Mouse (Mus musculus) urinary bladder, adult 2 months (tissue): Measurements from ENCODE around the gene Lemd2. TPM values are rescaled to one million over a fixed set of nuclear protein-coding genes. Genes with fewer than 3 reads are reported as not detected.
"Not testable (repeated sequence)": the region's sequence is repeated elsewhere in the genome, so short reads cannot be mapped to it uniquely, and the experiment has no call there.

Source experiments
- DNase-seq: peaks from one replicate; pipeline ENCODE4 v3.0.0; 2022; ENCODE audit warnings: low spot score
- polyA plus RNA-seq: library from polyadenylated mRNA; depleted of rRNA; stranded (reverse); fragments of >200 nt; gene quantifications from 2 replicates; pipeline ENCODE4 v1.2.3, GENCODE M21; 2012; rRNA removed

Gene Lemd2
- polyA plus RNA-seq, result 58.8 and 65.6 TPM in 2 replicates

- peak; percentile 98 for DNase-seq
Measured at GRCm38 (mm10) chr17:27204075-27204909, at the start of gene Lemd2. Lemd2 (minus strand) TSS chr17:27204469.

- no peak for DNase-seq
Measured at GRCm38 (mm10) chr17:27251150-27251549, 46.9 kb upstream of the Lemd2 start.

GRCm38 (mm10) chr17:27250461-27250860 is 46.2 kb upstream of the Lemd2 start:
- DNase-seq, result no peak

GRCm38 (mm10) chr17:27249073-27249472 is 44.8 kb upstream of the Lemd2 start:
- no peak for DNase-seq

DNA sequence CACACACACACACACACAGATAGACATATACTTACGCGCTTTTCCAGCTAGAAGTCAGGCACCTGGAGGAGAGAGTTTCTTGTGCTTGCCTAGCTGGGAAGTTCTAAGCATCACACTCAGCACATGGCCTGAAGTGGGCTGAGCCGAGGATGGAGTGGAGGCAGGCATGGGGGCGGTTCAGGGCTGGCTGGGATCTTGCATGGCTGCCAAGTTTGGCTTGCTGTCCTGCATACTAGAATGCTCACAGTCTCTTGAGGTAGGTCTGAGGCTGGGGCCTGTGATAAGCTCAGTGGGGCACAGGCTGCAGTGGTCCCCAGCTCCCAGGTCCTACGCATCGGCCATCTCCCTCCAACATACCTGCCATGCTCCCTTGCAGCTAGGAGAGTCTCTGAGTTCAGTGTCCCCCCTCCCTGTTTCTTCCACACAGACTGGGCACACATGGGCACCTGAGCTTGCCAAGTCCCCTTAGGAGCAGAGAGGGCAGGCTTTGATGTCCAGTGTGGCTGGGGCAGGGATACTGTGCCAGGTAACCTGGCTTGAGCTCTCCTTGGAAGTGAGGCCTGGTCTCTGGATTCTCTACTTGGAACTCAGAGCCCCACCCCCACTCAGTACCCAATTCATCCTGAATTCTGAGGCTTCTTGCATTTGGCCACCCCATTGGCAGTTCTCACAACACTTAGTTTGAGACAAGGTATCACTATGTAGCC is 43.6 kb upstream of the Lemd2 start:
- DNase-seq, result no peak

- no peak for DNase-seq
Measured at GRCm38 (mm10) chr17:27245851-27246381, 41.6 kb upstream of the Lemd2 start.

- no peak for DNase-seq
Measured at GRCm38 (mm10) chr17:27244912-27245311, 40.6 kb upstream of the Lemd2 start.

DNA sequence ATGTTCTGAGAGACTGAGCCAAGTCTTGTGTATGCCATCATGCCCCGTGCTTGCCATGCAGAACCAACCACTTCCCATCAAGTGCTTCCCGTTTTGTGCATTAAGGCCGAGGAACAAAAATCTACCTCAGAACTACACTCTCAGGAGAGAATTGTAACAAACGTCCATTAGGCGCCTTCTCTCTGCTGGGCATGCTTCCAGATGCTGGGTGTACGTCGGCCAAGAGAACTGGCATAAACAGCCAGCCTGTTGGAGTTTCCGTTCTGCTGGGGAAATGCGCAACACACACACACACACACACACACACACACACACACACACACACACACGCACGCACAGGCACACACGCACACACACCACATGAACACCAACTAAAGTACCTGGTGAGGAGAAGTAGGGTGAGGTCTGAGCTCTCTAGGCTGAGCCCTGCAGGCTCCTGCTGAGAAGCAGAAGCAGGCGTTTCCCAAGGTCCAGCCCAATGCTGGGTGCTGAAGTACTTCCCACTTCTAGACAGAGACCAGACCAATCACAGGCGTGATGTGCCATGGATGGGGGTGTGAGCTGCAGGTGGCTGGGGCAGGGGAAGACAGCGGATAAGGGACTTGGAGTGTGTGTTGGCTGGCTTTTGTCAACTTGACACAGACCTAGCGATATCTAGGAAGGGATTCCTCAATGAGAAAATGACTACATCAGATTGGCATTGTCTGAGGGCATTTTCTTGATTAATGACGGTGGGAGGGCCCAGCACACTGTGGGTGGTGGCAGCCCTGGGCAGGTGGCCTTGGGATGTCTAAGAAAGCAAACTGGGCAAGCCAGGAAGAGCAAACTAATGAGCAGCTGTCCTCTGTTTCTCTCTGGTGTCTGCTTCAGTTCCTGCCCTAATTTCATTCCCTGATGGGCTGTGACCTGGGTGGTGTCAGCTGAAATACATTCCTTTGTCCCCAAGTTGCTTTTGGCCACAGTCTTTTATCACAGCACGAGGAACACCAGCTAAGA is 38.2 kb upstream of the Lemd2 start:
- no peak for DNase-seq

DNA sequence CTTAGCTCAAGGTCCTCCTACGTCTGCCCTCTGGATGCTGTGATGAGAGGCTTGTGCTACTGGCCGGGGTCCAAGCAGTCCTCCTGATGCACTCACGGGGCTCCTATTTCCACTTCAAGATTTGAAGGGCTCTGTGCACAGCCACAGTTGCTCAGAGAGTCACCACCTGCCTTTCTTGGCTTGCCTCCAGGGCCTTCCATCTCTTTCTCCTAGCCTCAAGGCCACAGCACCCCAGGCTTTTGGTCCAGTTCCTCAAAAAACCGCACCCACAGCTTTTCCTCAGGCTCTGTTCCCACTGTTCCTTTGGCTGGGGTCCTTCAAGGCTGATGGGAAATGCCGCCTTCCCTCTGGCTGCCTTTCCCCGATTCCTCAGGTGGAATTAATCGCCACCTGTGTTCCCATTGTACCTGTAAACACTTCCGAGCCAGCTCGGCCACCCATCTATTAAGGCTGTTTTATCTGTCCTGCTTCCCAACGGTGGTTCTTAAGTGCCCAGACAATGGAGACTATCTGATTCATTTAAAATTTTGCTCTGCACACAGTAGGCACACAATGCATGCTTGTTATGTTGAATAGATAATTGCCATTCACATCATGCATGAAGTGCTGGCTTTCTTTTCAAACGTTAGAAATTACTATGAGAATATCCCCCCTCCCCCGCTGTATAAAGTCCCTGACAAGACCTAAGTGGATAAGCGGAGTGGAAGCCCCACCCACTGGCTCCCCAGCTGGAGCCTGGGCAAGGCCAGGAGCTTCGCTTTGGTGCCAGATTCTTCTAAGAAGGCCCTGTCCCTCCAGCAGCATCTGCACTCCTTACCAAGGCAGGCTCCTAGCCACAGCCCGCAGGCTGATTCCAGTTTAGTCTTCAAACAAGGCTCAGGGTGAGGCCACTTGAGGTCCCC is 36.5 kb upstream of the Lemd2 start:
- DNase-seq, result no peak

DNA sequence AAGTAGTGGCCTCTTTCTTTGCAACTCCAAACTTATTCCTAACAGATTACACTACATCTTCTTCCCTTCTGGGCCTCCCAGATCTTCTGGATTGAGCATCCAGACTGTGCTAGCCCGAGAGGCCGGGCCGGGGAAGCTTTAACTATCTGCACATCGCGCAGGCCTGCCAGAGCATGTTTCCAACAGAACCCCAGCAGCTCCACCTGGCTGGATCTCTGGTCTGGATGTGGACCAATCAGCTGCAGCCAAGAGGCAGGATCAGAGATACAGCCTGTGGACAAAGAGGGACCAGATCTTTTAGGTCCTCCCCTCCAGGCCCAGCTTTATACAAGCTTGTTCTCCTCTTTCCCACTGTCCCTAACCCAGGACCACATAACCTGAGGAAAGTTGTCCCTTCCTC is 35.7 kb upstream of the Lemd2 start:
- no peak for DNase-seq

DNA sequence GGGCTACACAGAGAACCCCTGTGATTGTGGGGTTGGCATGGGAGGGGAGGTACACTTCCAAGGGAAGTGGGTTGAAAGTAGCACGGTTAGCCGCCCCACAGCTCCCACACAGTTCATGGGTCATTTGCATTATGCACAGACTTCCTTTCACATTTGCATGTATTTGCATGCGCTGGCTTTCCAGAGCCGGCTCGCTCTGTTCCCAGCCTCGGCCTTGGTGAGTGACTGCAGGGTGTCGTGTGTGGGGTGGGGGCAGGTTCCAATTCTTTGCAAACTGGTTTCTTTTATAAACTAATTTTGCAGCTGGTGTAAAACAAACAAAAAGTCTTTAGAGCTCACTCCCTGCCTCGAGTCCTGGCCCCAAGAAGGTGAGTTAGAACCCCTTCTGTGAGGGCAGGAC is 34.4 kb upstream of the Lemd2 start:
- DNase-seq, result no peak

DNA sequence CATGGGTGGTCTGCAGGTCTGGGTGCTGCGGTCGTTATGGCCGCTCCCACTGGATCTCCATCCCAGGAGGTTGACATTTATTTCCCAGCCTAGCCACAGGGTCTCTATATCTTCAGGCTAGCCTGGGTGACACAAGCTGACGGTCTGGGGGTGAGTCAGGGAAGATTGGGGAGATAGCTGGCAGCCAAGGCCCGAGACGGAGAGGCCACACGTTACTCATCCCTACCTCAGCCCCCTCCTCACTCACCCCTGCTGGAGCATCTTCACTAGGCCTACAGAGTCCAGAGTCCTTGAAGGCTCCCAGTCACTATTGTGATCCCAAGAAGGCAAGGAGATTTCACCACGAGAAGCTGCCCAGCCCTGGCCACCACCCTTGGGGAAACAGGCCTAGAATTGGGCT is 33.5 kb upstream of the Lemd2 start:
- no peak for DNase-seq

GRCm38 (mm10) chr17:27233298-27233697 is 29.0 kb upstream of the Lemd2 start:
- no peak for DNase-seq

DNA sequence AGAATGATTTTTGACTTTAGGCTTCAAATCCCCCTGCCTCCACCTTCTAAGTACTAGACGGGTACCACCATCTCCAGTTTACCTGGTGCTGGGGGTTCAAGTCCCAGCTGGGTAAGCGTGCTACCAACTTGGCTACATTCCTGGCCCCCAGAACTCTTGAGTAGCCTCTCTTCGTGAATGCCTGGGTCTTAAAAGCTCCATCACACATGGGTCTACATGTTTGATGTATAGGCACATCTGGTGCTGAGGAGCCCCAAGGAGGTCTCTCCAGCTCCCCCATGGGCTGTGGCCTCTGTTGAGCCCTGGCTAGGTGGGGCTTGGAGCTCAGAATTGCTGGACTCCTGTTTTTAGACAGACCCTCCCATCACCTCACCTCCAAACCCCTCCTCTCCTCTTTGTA is 27.9 kb upstream of the Lemd2 start:
- DNase-seq, result no peak

- not testable (repeated sequence) for DNase-seq
Measured at GRCm38 (mm10) chr17:27231586-27231985, 27.3 kb upstream of the Lemd2 start.

- DNase-seq, result no peak
Measured at GRCm38 (mm10) chr17:27231146-27231503, 26.9 kb upstream of the Lemd2 start.

- no peak for DNase-seq
Measured at GRCm38 (mm10) chr17:27230455-27231145, 26.3 kb upstream of the Lemd2 start.

DNA sequence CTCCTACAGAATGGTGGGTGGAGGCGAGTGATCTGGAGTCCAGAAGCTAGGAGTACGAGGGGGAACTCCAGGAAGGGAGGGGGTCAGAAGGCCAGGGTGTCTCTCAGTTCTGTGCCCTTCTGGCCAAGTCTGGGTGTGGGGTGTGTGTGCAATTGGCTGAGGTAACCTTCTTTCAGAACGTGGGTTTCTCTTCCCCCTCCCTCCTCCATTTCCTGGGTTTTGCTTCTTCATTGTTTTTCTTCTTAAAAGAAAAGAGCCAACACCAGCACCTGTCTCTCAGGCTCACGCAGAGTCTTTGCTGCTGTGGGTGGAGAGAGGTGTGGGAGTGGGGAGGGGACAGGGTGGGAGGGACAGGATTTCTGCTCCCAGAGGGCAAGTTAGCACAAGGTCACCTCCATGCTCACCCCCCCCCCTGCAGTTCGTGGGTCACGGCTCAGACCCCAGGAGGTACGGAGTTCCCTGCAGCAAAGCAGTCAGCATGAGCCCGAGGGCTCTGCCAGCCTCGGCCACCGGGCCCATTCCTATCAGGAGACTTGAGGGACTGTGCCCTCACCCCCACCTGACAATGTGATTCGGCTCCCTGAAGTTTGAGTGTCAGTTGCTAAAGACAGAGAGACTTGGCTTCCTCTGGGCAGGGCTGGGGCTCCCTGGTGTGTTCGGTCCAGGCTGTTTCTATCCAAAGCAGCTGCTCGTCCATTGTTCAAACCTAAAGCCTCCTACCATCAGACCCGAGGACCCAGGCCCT is 25.6 kb upstream of the Lemd2 start:
- no peak for DNase-seq

GRCm38 (mm10) chr17:27228216-27228915 is 24.1 kb upstream of the Lemd2 start:
- DNase-seq, result peak; percentile 62
